Mouse (Mus musculus) adrenal gland, postnatal 10 days (tissue): ENCODE measurements around the gene Ercc1. TPM values are rescaled to one million over a fixed set of nuclear protein-coding genes. Genes with fewer than 3 reads are reported as not detected.

Experiments
- DNase-seq: peaks from one replicate; pipeline ENCODE4 v3.0.0; 2021; ENCODE audit warnings: mixed read lengths
- total RNA-seq, 2 experiments: library from RNA; stranded (reverse); gene quantifications; 2 replicates each; pipeline ENCODE4 v1.2.3; 2021

Ercc1 gene
- total RNA-seq, 2 experiments from 2014 or later = 37.1 to 41.3 TPM

- no peak for DNase-seq
These were observed 6.5 kb upstream of the Ercc1 start for GRCm38 (mm10) chr7:19338060-19338459.

- DNase-seq = no peak
These were observed 6.0 kb upstream of the Ercc1 start for GRCm38 (mm10) chr7:19338596-19338995.

- DNase-seq = no peak
These were observed 3.3 kb upstream of the Ercc1 start for GRCm38 (mm10) chr7:19341250-19341649.

- peak; percentile 52 for DNase-seq
These were observed 2.7 kb upstream of the Ercc1 start for GRCm38 (mm10) chr7:19341761-19342409.

GRCm38 (mm10) chr7:19342481-19343027 is 2.0 kb upstream of the Ercc1 start:
- peak; percentile 91 for DNase-seq

GRCm38 (mm10) chr7:19343210-19343808 is 1.3 kb upstream of the Ercc1 start:
- DNase-seq = peak; percentile 84

- peak; percentile 94 for DNase-seq
These were observed 427 bp downstream of the Ercc1 start for GRCm38 (mm10) chr7:19344938-19345471.

GRCm38 (mm10) chr7:19349188-19349915 is 4.8 kb downstream of the Ercc1 start:
- no peak for DNase-seq

- DNase-seq = no peak
These were observed 5.6 kb downstream of the Ercc1 start for GRCm38 (mm10) chr7:19350221-19350620.

- DNase-seq = no peak
These were observed 10.4 kb downstream of the Ercc1 start for GRCm38 (mm10) chr7:19354991-19355390.

- DNase-seq = no peak
These were observed 11.7 kb downstream of the Ercc1 start for GRCm38 (mm10) chr7:19356311-19356710.

- DNase-seq = no peak
These were observed 13.1 kb downstream of the Ercc1 start for GRCm38 (mm10) chr7:19357381-19358375.

GRCm38 (mm10) chr7:19358634-19359033 is 14.1 kb downstream of the Ercc1 start:
- DNase-seq = no peak

- peak; percentile 91 for DNase-seq
These were observed 14.8 kb downstream of the Ercc1 start, which contains the start of the genes Cd3eap and Ppp1r13l for GRCm38 (mm10) chr7:19359299-19359891. Gene Cd3eap (minus strand): TSS chr7:19359483. Gene Ppp1r13l (plus strand): TSS chr7:19359749.

GRCm38 (mm10) chr7:19359892-19360641 is 15.5 kb downstream of the Ercc1 start:
- DNase-seq = peak; percentile 77

GRCm38 (mm10) chr7:19360944-19361343 is 16.4 kb downstream of the Ercc1 start:
- peak; percentile 93 for DNase-seq

GRCm38 (mm10) chr7:19361720-19362119 is 17.1 kb downstream of the Ercc1 start:
- peak; percentile 87 for DNase-seq

- no peak for DNase-seq
These were observed 17.7 kb downstream of the Ercc1 start for GRCm38 (mm10) chr7:19362276-19362675.

GRCm38 (mm10) chr7:19363881-19364280 is 19.3 kb downstream of the Ercc1 start:
- DNase-seq = peak; percentile 85

GRCm38 (mm10) chr7:19365376-19365775 is 20.8 kb downstream of the Ercc1 start:
- DNase-seq = no peak
